Mouse (Mus musculus): ENCODE results near the gene Trem3. TPM values are rescaled to one million over a fixed set of nuclear protein-coding genes. Genes with fewer than 3 reads are reported as not detected.
A peak's percentile ranks its signal among the peaks of the same experiment; 100 is the strongest.

The Trem3 gene
- polyA plus RNA-seq, 1 experiment = 1.3 TPM

DNA sequence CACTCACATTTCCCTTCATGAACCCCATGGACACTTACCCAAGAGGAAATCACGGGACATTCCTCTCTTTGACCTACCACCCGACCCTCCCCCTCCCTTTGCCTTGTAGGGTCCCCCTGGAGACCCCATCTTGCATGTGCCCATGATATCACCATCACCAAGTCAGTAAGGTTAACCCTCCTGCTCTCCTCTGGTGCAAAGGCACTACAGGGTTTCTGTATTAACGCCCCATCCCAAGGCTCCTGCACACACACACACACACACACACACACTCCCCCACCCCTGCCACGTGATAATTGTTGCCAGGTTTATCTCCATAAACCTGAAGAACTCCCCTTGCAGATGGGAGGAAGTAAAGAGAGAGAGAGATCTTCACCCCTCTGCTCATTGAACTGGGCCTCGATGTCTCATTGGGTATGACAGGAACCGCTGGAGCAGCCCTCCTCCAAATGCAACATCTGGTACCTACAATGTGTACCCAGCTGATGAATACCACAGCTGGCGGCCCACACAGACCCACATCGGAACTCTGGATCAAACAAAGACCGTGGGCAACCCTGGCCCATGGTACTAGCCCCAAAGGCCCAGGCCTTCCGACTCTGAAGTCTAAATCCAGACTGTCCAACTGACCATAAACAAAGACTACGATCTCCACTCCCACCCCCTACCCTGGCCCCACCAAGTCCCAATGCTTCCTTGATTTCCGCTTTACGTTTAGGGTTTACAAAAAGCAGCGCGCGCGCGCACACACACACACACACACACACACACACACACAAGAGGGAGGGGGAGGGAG lies 33.6 kb downstream of the Trem3 start:
- DNase-seq = no peak
- WGBS = 26% methylated on average over 18 of the region's 18 CpGs
- Histone ChIP-seq H3K4me1 (ENCODE audit: control insufficient read depth, insufficient read depth, low read length) (no peaks in the 10 kb centered on the region), H3K4me3 (replicated peaks; ENCODE audit: extremely low read depth, low read depth, low read length) (no peak overlapping the region)
- TF ChIP-seq CTCF (IDR thresholded peaks at IDR 0.05; ENCODE audit: insufficient read depth, low read length) (no peak), POLR2A (IDR thresholded peaks at IDR 0.05; ENCODE audit: borderline replicate concordance, extremely low read depth, low read depth, low read length) (no peak)

DNA sequence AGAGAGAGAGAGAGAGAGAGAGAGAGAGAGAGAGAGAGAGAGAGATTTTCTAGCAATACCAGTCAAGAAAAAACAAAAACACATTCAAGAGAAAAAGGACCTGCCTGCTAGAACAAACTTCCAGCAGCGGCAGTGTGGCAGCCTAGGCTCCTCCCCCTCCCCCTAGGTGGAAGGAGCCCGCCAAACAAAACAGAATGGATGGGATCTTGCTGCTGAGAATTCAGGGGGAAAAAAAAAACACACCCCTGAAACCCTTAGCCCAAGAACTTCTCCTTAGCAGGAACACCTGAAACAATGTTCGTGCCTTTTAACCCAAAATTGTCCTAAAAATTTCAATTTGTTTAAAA lies 34.1 kb downstream of the Trem3 start:
- WGBS = 11% methylated on average over 3 of the region's 3 CpGs
- no peak for DNase-seq
- TF ChIP-seq CTCF (IDR thresholded peaks at IDR 0.05; ENCODE audit: insufficient read depth, low read length) (no peak), POLR2A (IDR thresholded peaks at IDR 0.05; ENCODE audit: borderline replicate concordance, extremely low read depth, low read depth, low read length) (no peak)
- Histone ChIP-seq H3K4me3 (replicated peaks; ENCODE audit: extremely low read depth, low read depth, low read length) (no peak overlapping the region), H3K4me1 (ENCODE audit: control insufficient read depth, insufficient read depth, low read length) (no peaks in the 10 kb centered on the region)

DNA sequence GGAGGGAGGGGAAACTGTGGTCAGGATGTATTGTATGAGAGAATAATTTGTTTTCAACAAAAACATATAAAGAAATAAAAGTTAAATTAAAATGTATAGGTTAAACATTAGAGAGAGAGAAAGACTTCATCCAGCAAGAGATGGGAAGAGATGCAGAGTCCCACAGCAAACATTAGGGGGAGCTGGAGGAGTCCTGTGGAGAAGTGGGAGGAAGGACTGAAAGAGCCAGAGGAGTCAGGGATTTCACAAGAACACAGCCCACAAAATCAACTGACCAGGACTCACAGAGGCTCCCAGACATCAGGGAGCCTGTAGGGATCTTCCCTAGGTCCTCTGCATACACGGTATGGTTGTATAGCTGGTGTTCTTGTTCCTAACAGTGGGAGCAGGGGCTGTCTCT lies 39.2 kb downstream of the Trem3 start:
- WGBS = 34% methylated on average over 1 of the region's 1 CpGs
- H3K4me1 ChIP-seq (ENCODE audit: control insufficient read depth, insufficient read depth, low read length) = no peaks in the 10 kb centered on the region
- TF ChIP-seq CTCF (IDR thresholded peaks at IDR 0.05; ENCODE audit: insufficient read depth, low read length) (0 out of 2 replicates have a peak, but pooled peaks have one; percentile 14), POLR2A (IDR thresholded peaks at IDR 0.05; ENCODE audit: borderline replicate concordance, extremely low read depth, low read depth, low read length) (no peak)
- no peak overlapping the region for H3K4me3 ChIP-seq (replicated peaks; ENCODE audit: extremely low read depth, low read depth, low read length)
- no peak for DNase-seq

DNA sequence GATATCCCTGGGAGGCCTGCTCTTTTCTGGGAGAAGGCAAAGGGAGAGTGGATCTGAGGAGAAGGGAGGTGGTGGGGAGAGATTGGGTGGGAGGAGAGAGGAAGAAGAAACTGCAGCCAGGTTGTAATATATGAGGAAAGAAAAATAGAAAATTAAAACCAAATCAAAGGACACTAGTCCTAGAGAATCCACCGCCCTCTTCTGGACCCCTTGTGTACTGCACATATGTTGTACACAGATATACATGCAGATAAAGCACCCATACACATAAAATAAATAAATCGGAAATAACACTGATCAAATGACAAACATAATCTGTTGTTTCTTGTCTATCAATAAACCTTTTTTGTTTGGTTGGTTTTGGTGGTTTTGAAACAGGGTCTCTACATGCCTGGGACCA lies 39.7 kb downstream of the Trem3 start:
- Histone ChIP-seq H3K4me1 (ENCODE audit: control insufficient read depth, insufficient read depth, low read length) (no peaks in the 10 kb centered on the region), H3K4me3 (replicated peaks; ENCODE audit: extremely low read depth, low read depth, low read length) (no peak overlapping the region)
- no peak for DNase-seq
- WGBS = 49% methylated on average over 2 of the region's 2 CpGs
- TF ChIP-seq CTCF (IDR thresholded peaks at IDR 0.05; ENCODE audit: insufficient read depth, low read length) (no peak), POLR2A (IDR thresholded peaks at IDR 0.05; ENCODE audit: borderline replicate concordance, extremely low read depth, low read depth, low read length) (no peak)

DNA sequence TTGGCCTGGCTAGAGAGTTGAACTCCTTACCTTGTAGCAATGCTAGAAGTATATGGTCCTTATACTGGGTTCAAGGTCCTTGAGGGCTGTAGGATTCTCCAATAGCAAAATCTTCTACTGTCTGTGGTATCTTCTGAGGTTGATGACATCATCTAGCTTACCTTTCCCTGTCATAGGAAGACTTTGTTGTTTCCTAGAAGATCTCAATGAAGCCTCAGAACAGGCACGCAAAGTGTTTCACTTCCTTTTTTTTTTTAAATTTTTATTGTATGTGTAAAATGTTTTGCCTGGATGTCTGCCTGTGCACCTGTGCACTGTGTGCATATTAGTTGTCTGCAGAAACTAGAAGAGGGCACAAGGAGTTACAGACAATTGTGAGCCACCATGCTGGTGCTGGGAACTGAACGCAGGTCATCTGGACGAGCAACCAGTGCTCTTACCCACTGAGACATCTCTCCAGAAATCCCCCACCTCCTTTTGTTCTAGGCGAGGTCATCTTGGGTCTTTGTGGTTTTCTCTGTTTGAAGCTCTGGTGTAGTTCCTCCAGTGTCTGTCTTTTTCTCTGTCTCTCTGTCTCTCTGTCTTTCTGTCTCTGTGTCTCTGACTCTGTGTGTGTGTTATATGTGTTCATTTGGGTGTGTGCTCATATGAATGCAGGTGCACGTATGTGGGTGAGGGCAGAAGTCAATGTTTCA lies 46.1 kb downstream of the Trem3 start:
- 65% methylated on average over 5 of the region's 5 CpGs for WGBS
- no peak overlapping the region for H3K4me3 ChIP-seq (replicated peaks; ENCODE audit: extremely low read depth, low read depth, low read length)
- no peak for DNase-seq
- no peak for TF ChIP-seq POLR2A (IDR thresholded peaks at IDR 0.05; ENCODE audit: borderline replicate concordance, extremely low read depth, low read depth, low read length)
- no peak for TF ChIP-seq CTCF (IDR thresholded peaks at IDR 0.05; ENCODE audit: insufficient read depth, low read length)
- no peaks in the 10 kb centered on the region for H3K4me1 ChIP-seq (ENCODE audit: control insufficient read depth, insufficient read depth, low read length)

DNA sequence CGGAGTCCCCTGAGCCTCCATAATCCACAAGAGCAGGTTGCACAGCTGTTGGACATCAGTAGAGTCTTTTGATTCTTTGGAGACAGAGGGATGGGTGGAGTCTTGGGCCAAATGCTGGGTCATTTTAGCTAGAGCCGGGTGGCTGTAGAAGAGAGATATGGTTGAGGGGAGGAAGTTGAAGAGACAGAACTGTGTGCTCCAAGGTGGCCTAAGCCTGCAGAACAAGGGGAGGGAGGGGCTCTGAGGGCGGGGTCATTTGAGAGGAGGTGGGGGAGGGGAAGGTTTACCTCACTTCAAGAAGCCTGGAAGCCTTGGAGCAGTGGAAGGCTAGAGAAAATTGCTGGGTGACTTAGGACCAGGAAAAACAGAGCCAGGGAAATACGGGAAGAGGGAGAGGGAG lies 51.6 kb downstream of the Trem3 start, which contains the start of gene Treml2:
Treml2 (plus strand) TSS at position 296 of the 400 bp plus-strand sequence.
- TF ChIP-seq POLR2A (IDR thresholded peaks at IDR 0.05; ENCODE audit: borderline replicate concordance, extremely low read depth, low read depth, low read length) = no peak
- TF ChIP-seq CTCF (IDR thresholded peaks at IDR 0.05; ENCODE audit: insufficient read depth, low read length) = no peak
- Histone ChIP-seq H3K4me1 (ENCODE audit: control insufficient read depth, insufficient read depth, low read length) (no peaks in the 10 kb centered on the region), H3K4me3 (replicated peaks; ENCODE audit: extremely low read depth, low read depth, low read length) (peak within 1 kb of the TSS; percentile 58)
- WGBS = 22% methylated on average over 3 of the region's 4 CpGs
- no peak for DNase-seq

DNA sequence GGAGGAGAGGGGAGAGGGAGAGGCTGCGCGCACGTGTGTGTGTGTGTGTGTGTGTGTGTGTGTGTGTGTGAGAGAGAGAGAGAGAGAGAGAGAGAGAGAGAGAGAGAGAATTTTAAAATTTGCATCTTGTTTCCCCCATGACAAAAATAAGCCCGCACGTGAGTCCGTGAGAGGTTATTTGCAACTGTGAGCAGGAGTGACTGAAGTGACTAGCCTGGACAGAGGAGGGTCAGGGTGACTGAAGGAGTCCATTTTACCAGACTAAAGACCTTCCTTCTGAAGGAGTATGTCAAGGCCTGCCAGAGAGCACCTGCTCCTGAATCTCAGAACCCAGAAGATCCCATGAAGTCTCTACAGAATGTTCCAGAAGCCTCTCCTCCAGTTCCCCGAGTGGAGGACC lies 52.2 kb downstream of the Trem3 start:
- WGBS = 40% methylated on average over 7 of the region's 7 CpGs
- TF ChIP-seq POLR2A (IDR thresholded peaks at IDR 0.05; ENCODE audit: borderline replicate concordance, extremely low read depth, low read depth, low read length) (no peak), CTCF (IDR thresholded peaks at IDR 0.05; ENCODE audit: insufficient read depth, low read length) (no peak)
- no peak for DNase-seq
- Histone ChIP-seq H3K4me1 (ENCODE audit: control insufficient read depth, insufficient read depth, low read length) (no peaks in the 10 kb centered on the region), H3K4me3 (replicated peaks; ENCODE audit: extremely low read depth, low read depth, low read length) (no peak overlapping the region)

DNA sequence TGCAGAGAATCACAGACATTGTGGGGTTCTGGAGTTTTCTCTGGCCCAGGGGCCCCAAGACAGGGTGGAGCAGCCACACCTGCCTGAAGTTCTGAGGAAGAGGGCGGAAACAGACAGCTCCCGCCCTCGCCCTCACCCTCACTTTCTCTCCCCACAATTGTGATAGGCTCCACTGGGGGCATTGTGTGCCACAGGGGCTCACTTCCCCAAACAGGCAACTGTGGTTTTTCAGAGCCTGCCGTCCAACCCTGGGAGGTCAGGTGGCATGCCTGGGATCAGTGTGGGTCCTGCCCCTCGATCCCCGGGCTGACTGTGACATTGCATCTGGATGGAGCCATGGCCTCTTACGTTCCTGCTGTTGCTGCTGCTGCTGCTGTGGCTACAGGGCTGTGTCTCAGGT lies 52.6 kb downstream of the Trem3 start:
- no peak for DNase-seq
- 59% methylated on average over 7 of the region's 7 CpGs for WGBS
- H3K4me3 ChIP-seq (replicated peaks; ENCODE audit: extremely low read depth, low read depth, low read length) = peak overlapping the region; percentile 58
- H3K4me1 ChIP-seq (ENCODE audit: control insufficient read depth, insufficient read depth, low read length) = no peaks in the 10 kb centered on the region
- TF ChIP-seq POLR2A (IDR thresholded peaks at IDR 0.05; ENCODE audit: borderline replicate concordance, extremely low read depth, low read depth, low read length) (no peak), CTCF (IDR thresholded peaks at IDR 0.05; ENCODE audit: insufficient read depth, low read length) (no peak)

DNA sequence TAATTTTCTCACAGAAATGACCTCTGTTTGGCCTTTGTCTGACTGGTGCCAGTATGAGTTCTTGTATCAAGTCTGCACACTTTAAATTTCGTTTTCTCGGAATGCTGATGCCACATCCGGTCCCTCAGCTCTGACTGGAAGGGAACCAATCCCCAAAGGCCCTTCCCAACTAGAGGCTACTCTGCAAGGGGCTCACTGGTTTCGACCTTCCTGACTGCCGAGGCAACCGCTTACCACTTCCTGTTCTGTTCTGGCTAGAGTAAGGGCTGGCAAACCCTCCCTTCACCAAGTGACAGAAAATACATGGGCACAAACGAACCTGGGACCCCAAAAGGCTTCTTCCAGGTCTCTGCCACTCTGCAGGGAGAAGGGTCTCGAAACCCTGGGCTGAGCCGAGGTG lies 53.3 kb downstream of the Trem3 start:
- no peak for DNase-seq

DNA sequence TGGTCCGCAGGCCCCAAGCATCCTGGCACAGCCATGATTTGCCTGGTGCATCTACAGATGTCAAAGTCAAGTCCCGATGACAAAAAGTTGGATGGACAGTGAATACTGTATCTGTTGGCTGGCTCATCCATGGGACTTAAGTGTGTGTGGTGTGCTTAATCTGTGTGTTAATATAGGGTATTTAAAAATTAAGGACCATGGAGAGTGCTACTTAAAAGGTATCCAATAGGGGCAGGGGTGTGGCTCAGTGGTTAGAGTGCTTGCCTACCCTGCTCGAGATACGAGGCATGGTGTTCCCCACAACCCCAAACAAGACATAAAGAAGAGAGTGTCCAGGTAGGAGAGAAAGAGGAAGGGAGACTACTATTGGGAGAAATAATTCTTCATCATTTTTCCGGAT lies 54.2 kb downstream of the Trem3 start:
- Histone ChIP-seq H3K4me1 (ENCODE audit: control insufficient read depth, insufficient read depth, low read length) (no peaks in the 10 kb centered on the region), H3K4me3 (replicated peaks; ENCODE audit: extremely low read depth, low read depth, low read length) (no peak overlapping the region)
- 83% methylated on average over 5 of the region's 5 CpGs for WGBS
- no peak for DNase-seq
- TF ChIP-seq POLR2A (IDR thresholded peaks at IDR 0.05; ENCODE audit: borderline replicate concordance, extremely low read depth, low read depth, low read length) (no peak), CTCF (IDR thresholded peaks at IDR 0.05; ENCODE audit: insufficient read depth, low read length) (no peak)

More for the DNA sequence above, 53.3 kb downstream of the Trem3 start:
- no peak for TF ChIP-seq CTCF (IDR thresholded peaks at IDR 0.05; ENCODE audit: insufficient read depth, low read length)
- WGBS = 54% methylated on average over 9 of the region's 9 CpGs
- no peaks in the 10 kb centered on the region for H3K4me1 ChIP-seq (ENCODE audit: control insufficient read depth, insufficient read depth, low read length)
- H3K4me3 ChIP-seq (replicated peaks; ENCODE audit: extremely low read depth, low read depth, low read length) = no peak overlapping the region

Other genes with a start within 250 kb of the Trem3 start
- gene 1700122O11Rik, start 209.5 kb upstream of the Trem3 start, polyA plus RNA-seq (2012; rRNA removed) = not detected in 2 replicates
- not detected in 2 replicates for gene 1700067P10Rik, start 158.5 kb upstream of the Trem3 start, polyA plus RNA-seq (2012; rRNA removed)
- 0.09 and 0.15 TPM in 2 replicates for gene 9830107B12Rik, start 101.5 kb upstream of the Trem3 start, polyA plus RNA-seq (2012; rRNA removed)
- gene A530064D06Rik, start 80.5 kb upstream of the Trem3 start, polyA plus RNA-seq (2012; rRNA removed) = 0.55 and 0.71 TPM in 2 replicates
- gene Trem1, start 15.0 kb upstream of the Trem3 start, polyA plus RNA-seq (2012; rRNA removed) = 0.68 and 1.2 TPM in 2 replicates
- 8.0 and 11.7 TPM in 2 replicates for gene Treml4, start 16.5 kb downstream of the Trem3 start, polyA plus RNA-seq (2012; rRNA removed)
- gene Treml2, start 51.7 kb downstream of the Trem3 start, polyA plus RNA-seq (2012; rRNA removed) = 3.0 and 6.0 TPM in 2 replicates
- gene B430306N03Rik, start 68.4 kb downstream of the Trem3 start, polyA plus RNA-seq (2012; rRNA removed) = 1.0 and 1.8 TPM in 2 replicates
- gene Trem2, start 98.6 kb downstream of the Trem3 start, polyA plus RNA-seq (2012; rRNA removed) = 6.9 and 7.8 TPM in 2 replicates
- gene Treml1, start 112.1 kb downstream of the Trem3 start, polyA plus RNA-seq (2012; rRNA removed) = 3.3 and 6.3 TPM in 2 replicates
- 64.4 and 82.6 TPM in 2 replicates for gene Nfya, start 162.1 kb downstream of the Trem3 start, polyA plus RNA-seq (2012; rRNA removed)
- 6.7 and 11.9 TPM in 2 replicates for gene Oard1, start 162.2 kb downstream of the Trem3 start, polyA plus RNA-seq (2012; rRNA removed)
- gene Apobec2, start 185.2 kb downstream of the Trem3 start, polyA plus RNA-seq (2012; rRNA removed) = 1.7 and 39.9 TPM in 2 replicates
- 0.24 and 1.3 TPM in 2 replicates for gene Tspo2, start 203.7 kb downstream of the Trem3 start, polyA plus RNA-seq (2012; rRNA removed)
- 0.85 and 1.1 TPM in 2 replicates for gene Unc5cl, start 207.1 kb downstream of the Trem3 start, polyA plus RNA-seq (2012; rRNA removed)